Mouse (Mus musculus) stomach, embryonic 16.5 days (tissue): ENCODE results near the gene Mettl22. TPM values are rescaled to one million over a fixed set of nuclear protein-coding genes. Genes with fewer than 3 reads are reported as not detected.

Experiments used
- ATAC-seq: fragments of 200-750 bp; cut with Nextera tagmentation; 2 replicates; pipeline ENCODE4 v1.8.0; 2017; ENCODE audit warnings: moderate number of reproducible peaks, moderate TSS enrichment; ENCODE audit not compliant: insufficient read depth, low FRiP score
- H3K27ac ChIP-seq: fragments of 300-500 bp; sonication (generic); 2 replicates; pipeline ENCODE4 v1.5.1; 2014; ENCODE audit warnings: low read length
- H3K27me3 ChIP-seq: fragments of 300-500 bp; sonication (generic); 2 replicates; pipeline ENCODE4 v1.6.1; 2014; ENCODE audit warnings: low read length, control low read depth, mixed read lengths; ENCODE audit not compliant: control insufficient read depth, insufficient read depth
- H3K36me3 ChIP-seq: fragments of 300-500 bp; sonication (generic); 2 replicates; pipeline ENCODE4 v1.6.1; 2014; ENCODE audit warnings: low read length; ENCODE audit not compliant: control insufficient read depth, insufficient read depth
- H3K4me1 ChIP-seq: fragments of 300-500 bp; sonication (generic); 2 replicates; pipeline ENCODE4 v1.6.1; 2014; ENCODE audit warnings: low read length, control low read depth, mixed read lengths; ENCODE audit not compliant: control insufficient read depth, insufficient read depth
- H3K4me2 ChIP-seq: fragments of 300-500 bp; sonication (generic); 2 replicates; pipeline ENCODE4 v1.6.1; 2014; ENCODE audit warnings: low read depth, low read length, mixed read lengths
- H3K4me3 ChIP-seq: fragments of 300-500 bp; sonication (generic); replicated peaks from 2 replicates; pipeline ENCODE4 v1.5.1; 2014; ENCODE audit warnings: mild to moderate bottlenecking, low read length
- H3K9ac ChIP-seq: fragments of 300-500 bp; sonication (generic); 2 replicates; pipeline ENCODE4 v1.6.1; 2014; ENCODE audit warnings: low read length
- H3K9me3 ChIP-seq: fragments of 300-500 bp; sonication (generic); replicated peaks from 2 replicates; pipeline ENCODE4 v1.6.1; 2016; ENCODE audit warnings: low read length, control low read depth; ENCODE audit not compliant: control insufficient read depth
- WGBS: fragments of 180-500 bp; shearing (Covaris S2); extraction: QIAGEN DNeasy Blood & Tissue Kit; methylation state at CpG from one replicate; pipeline ENCODE4 v1.1.7; 2014; 5-methylcytosine and 5-hydroxymethylcytosine counted together
- polyA plus RNA-seq: library from polyadenylated mRNA; unstranded; fragments of >200 nt; fragmentation: Nextera tagmentation; extraction: Ambion mirVana; gene quantifications from 2 replicates; pipeline ENCODE4 v1.2.1, GENCODE M21; 2015

Gene Mettl22
- polyA plus RNA-seq, 1 experiment from 2014 or later = 18.7 TPM

DNA sequence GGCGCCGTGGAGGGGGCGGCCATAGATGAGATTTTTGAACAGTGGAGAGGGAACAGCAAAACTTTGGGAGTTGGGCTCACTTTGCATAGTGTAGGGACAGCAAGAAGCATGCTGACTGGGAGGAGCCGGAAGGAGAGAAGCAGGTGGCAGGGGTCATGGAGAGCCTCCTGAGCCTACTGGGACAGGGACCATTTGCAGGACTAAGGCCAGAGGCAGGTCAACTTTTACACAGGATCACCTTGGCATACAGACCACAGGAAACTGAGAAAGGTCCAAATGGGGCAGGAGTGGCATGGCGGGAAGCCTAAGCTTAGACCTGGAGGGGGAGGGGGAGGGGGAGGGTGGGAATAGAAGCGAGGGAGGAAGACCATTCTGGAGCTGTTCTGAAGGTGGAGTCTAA lies 62.9 kb downstream of the Mettl22 start:
- Histone ChIP-seq H3K27me3 (no peaks in the 10 kb centered on the region), H3K36me3 (no peaks in the 10 kb centered on the region), H3K4me3 (no peak overlapping the region), H3K27ac (no peak overlapping the region), H3K9ac (no peak overlapping the region), H3K4me1 (no peaks in the 10 kb centered on the region), H3K4me2 (no peak overlapping the region), H3K9me3 (no peaks in the 10 kb centered on the region)
- WGBS = 89% methylated on average over 6 of the region's 6 CpGs
- no peak for ATAC-seq

DNA sequence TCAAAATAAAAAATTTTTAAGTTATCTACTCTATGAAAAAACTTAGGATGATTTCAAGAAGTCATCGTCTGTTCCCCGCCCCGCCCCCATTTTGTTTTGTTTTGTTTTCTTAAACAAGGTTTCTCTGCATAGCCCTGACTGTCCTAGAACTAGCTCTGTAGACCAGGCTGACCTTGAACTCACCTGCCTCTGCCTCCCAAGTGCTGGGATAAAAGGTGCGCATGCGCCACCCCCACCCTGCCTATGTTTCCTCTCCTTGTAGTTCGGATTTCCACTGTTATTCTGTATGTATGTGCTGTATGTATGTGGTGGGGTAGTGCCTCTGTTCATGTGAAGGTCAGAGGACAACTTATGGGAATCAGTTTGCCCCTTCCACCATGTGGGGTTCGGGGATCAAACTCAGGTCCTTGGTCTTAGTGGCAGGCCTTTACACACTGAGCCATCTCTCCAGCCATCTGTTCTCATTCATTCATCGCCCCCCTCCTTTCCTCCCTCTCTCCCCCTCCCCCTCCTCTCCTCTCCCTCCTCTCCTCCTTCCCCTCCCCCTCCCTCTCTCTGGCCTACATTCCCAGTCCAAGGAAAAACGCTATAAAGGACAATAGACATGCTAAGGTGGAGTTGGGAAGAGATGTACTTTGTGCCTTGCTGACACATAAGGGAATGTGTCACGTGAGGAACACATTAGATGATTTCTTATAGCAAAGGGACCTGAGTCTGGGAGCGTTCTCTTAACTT lies 64.0 kb downstream of the Mettl22 start:
- WGBS = 85% methylated on average over 11 of the region's 11 CpGs
- no peak for ATAC-seq
- H3K27ac ChIP-seq = no peak overlapping the region

DNA sequence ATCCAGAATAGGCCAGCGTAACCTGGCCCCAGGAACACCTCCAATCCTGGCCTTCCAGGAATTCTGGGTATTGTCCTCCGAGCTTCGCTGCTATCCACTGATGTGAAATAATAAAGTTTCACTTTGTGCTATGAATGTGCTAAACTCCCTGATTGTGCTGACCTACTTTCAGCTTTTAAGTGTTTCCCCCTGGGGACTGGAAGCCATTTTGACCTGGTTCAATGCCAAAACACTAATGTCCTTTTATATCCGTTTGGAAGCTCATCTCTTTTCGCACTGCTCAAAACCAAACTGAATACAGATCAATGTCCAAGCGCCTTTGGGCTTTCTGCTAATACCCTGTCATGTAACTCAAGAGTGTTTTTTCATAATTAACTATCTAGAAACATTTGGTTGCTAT lies 64.8 kb downstream of the Mettl22 start:
- ATAC-seq = no peak
- H3K27ac ChIP-seq = no peak overlapping the region

More for the DNA sequence above, 64.0 kb downstream of the Mettl22 start:
- Histone ChIP-seq H3K4me3 (no peak overlapping the region), H3K4me2 (no peak overlapping the region), H3K36me3 (no peaks in the 10 kb centered on the region), H3K9ac (no peak overlapping the region), H3K4me1 (no peaks in the 10 kb centered on the region), H3K27me3 (no peaks in the 10 kb centered on the region), H3K9me3 (no peaks in the 10 kb centered on the region)

DNA sequence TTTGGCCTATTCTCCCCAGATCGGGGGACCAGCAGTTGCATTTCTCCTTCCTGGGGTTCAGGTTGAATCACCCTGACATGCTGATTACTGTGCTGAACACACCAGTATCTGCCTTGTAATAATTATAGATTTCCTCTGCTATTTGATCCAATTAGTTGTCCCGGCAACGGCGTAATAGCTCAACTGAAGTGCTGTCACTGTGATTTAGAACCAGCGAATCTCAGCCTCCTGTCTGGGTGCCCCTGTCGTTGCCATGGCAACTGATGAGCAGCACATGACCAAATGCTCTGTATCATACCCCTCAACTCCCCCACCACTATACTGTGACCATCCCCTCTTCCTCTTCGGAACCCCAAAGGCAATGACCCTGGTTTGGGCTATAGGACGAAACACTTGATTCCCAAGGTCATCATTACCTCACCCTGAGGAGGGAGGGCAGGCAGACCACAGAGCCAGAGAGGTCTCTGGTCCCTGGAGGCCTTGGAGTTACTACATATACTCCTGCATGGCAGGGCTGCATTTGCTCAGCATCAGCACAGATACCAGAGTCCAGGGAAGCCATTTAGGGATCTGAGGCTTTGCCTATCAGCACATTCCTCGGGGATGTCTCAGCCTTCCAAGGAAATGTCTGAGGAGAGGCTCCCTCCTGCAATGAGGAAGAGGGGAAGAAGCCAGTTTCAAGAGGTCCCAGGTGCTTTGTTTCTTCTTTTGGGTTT lies 68.7 kb downstream of the Mettl22 start:
- Histone ChIP-seq H3K27ac (no peak overlapping the region), H3K4me2 (no peak overlapping the region), H3K9ac (no peak overlapping the region), H3K4me3 (no peak overlapping the region), H3K27me3 (no peaks in the 10 kb centered on the region), H3K36me3 (no peaks in the 10 kb centered on the region), H3K4me1 (0 out of 2 replicates have a peak, but pooled peaks cover 5% of the 10 kb centered on the region), H3K9me3 (no peaks in the 10 kb centered on the region)
- WGBS = 54% methylated on average over 9 of the region's 9 CpGs
- ATAC-seq = 0 out of 2 replicates have a peak, but pooled peaks have one; percentile 35

More for the DNA sequence above, 64.8 kb downstream of the Mettl22 start:
- no peak overlapping the region for H3K9ac ChIP-seq
- no peaks in the 10 kb centered on the region for H3K9me3 ChIP-seq
- WGBS = 79% methylated on average over 6 of the region's 6 CpGs
- no peaks in the 10 kb centered on the region for H3K27me3 ChIP-seq
- no peak overlapping the region for H3K4me3 ChIP-seq
- H3K4me2 ChIP-seq = no peak overlapping the region
- H3K4me1 ChIP-seq = 0 out of 2 replicates have a peak, but pooled peaks cover under 1% of the 10 kb centered on the region
- no peaks in the 10 kb centered on the region for H3K36me3 ChIP-seq

Other genes with a start within 250 kb of the Mettl22 start
- gene Tmem114, start 45.7 kb upstream of the Mettl22 start, polyA plus RNA-seq = not detected in 2 replicates
- gene Abat, start 42.6 kb downstream of the Mettl22 start, polyA plus RNA-seq = 24.5 and 29.8 TPM in 2 replicates
- gene Pmm2, start 166.9 kb downstream of the Mettl22 start, polyA plus RNA-seq = 63.4 and 72.6 TPM in 2 replicates
- gene Tmem186, start 166.9 kb downstream of the Mettl22 start, polyA plus RNA-seq = 19.7 and 20.3 TPM in 2 replicates
- gene Carhsp1, start 201.4 kb downstream of the Mettl22 start, polyA plus RNA-seq = 89.9 and 92.1 TPM in 2 replicates
- gene Gm5767, start 210.0 kb downstream of the Mettl22 start, polyA plus RNA-seq = not detected in 2 replicates